Mouse (Mus musculus) intestine, embryonic 16.5 days (tissue): ENCODE data around the gene Slc25a35. TPM values are rescaled to one million over a fixed set of nuclear protein-coding genes. Genes with fewer than 3 reads are reported as not detected.
A peak's percentile ranks its signal among the peaks of the same experiment; 100 is the strongest.
"Not testable (repeated sequence)": the region's sequence is repeated elsewhere in the genome, so short reads cannot be mapped to it uniquely, and the experiment has no call there.

Experiments
- ATAC-seq: fragments of 200-750 bp; cut with Nextera tagmentation; 2 replicates; pipeline ENCODE4 v1.8.0; 2017; ENCODE audit warnings: moderate TSS enrichment, moderate library complexity
- H3K27ac ChIP-seq: fragments of 300-500 bp; sonication (generic); 2 replicates; pipeline ENCODE4 v1.5.1; 2014; ENCODE audit warnings: mild to moderate bottlenecking, low read length
- H3K27me3 ChIP-seq: fragments of 300-500 bp; sonication (generic); replicated peaks from 2 replicates; pipeline ENCODE4 v1.6.1; 2014; ENCODE audit warnings: low read length, control low read depth, mixed read lengths; ENCODE audit not compliant: control insufficient read depth, insufficient read depth
- H3K36me3 ChIP-seq: fragments of 300-500 bp; sonication (generic); 2 replicates; pipeline ENCODE4 v1.6.1; 2014; ENCODE audit warnings: low read length, control low read depth; ENCODE audit not compliant: control insufficient read depth, insufficient read depth
- H3K4me1 ChIP-seq: fragments of 300-500 bp; sonication (generic); 2 replicates; pipeline ENCODE4 v1.6.1; 2014; ENCODE audit warnings: low read length, control low read depth, mixed read lengths; ENCODE audit not compliant: control insufficient read depth, insufficient read depth
- H3K4me2 ChIP-seq: fragments of 300-500 bp; sonication (generic); 2 replicates; pipeline ENCODE4 v1.6.1; 2014; ENCODE audit warnings: low read depth, low read length, control low read depth
- H3K4me3 ChIP-seq: fragments of 300-500 bp; sonication (generic); 2 replicates; pipeline ENCODE4 v1.5.1; 2014; ENCODE audit warnings: mild to moderate bottlenecking, low read length
- H3K9ac ChIP-seq: fragments of 300-500 bp; sonication (generic); 2 replicates; pipeline ENCODE4 v1.6.1; 2014; ENCODE audit warnings: low read depth, low read length
- H3K9me3 ChIP-seq: fragments of 300-500 bp; sonication (generic); 2 replicates; pipeline ENCODE4 v1.6.1; 2016; ENCODE audit warnings: low read length, control low read depth; ENCODE audit not compliant: control insufficient read depth
- WGBS: fragments of 180-500 bp; shearing (Covaris S2); extraction: QIAGEN DNeasy Blood & Tissue Kit; methylation state at CpG from one replicate; pipeline ENCODE4 v1.1.7; 2014; 5-methylcytosine and 5-hydroxymethylcytosine counted together
- polyA plus RNA-seq: library from polyadenylated mRNA; unstranded; fragments of >200 nt; fragmentation: Nextera tagmentation; extraction: Ambion mirVana; gene quantifications from 2 replicates; pipeline ENCODE4 v1.2.1, GENCODE M21; 2015

The Slc25a35 gene
- 3.5 and 3.8 TPM in 2 replicates for polyA plus RNA-seq

- ATAC-seq = peak; percentile 98
- Histone ChIP-seq H3K4me1 (peaks cover 20% of the 10 kb centered on the region), H3K36me3 (no peaks in the 10 kb centered on the region), H3K4me2 (peak within 1 kb of the TSS; percentile 93), H3K4me3 (peak within 1 kb of the TSS; percentile 62), H3K27ac (no peak within 1 kb of the TSS), H3K27me3 (no peaks in the 10 kb centered on the region), H3K9ac (peak within 1 kb of the TSS; percentile 70), H3K9me3 (no peaks in the 10 kb centered on the region)
- under 1% methylated on average over 50 of the region's 50 CpGs for WGBS
Observed at GRCm38 (mm10) chr11:68967337-68968282, at the start of gene Slc25a35. Gene Slc25a35, plus strand, starts transcription at chr11:68968131.

- H3K9me3 ChIP-seq = no peaks in the 10 kb centered on the region
- 61% methylated on average over 3 of the region's 3 CpGs for WGBS
- H3K4me2 ChIP-seq = no peak overlapping the region
- ATAC-seq = no peak
- H3K27ac ChIP-seq = no peak overlapping the region
- no peak overlapping the region for H3K9ac ChIP-seq
- no peaks in the 10 kb centered on the region for H3K36me3 ChIP-seq
- H3K4me3 ChIP-seq = no peak overlapping the region
- no peaks in the 10 kb centered on the region for H3K27me3 ChIP-seq
- H3K4me1 ChIP-seq = no peaks in the 10 kb centered on the region
Observed at GRCm38 (mm10) chr11:68923191-68923590, 44.7 kb upstream of the Slc25a35 start.

- Histone ChIP-seq H3K4me2 (no peak overlapping the region), H3K27me3 (no peaks in the 10 kb centered on the region), H3K36me3 (no peaks in the 10 kb centered on the region), H3K9me3 (no peaks in the 10 kb centered on the region), H3K9ac (no peak overlapping the region), H3K4me1 (no peaks in the 10 kb centered on the region), H3K27ac (no peak overlapping the region), H3K4me3 (no peak overlapping the region)
- no peak for ATAC-seq
- 92% methylated on average over 2 of the region's 2 CpGs for WGBS
Observed at GRCm38 (mm10) chr11:68924749-68925148, 43.2 kb upstream of the Slc25a35 start.

- Histone ChIP-seq H3K4me2 (no peak within 1 kb of the TSS), H3K27me3 (no peaks in the 10 kb centered on the region), H3K27ac (no peak within 1 kb of the TSS), H3K9me3 (no peaks in the 10 kb centered on the region), H3K36me3 (no peaks in the 10 kb centered on the region), H3K4me3 (no peak within 1 kb of the TSS), H3K4me1 (no peaks in the 10 kb centered on the region), H3K9ac (no peak within 1 kb of the TSS)
- WGBS = 79% methylated on average over 3 of the region's 3 CpGs
- no peak for ATAC-seq
Observed at GRCm38 (mm10) chr11:68926981-68927380, 41.0 kb upstream of the Slc25a35 start, which contains the start of gene Odf4. Gene Odf4, minus strand, starts transcription at chr11:68927081.

GRCm38 (mm10) chr11:68929947-68930346 is 38.0 kb upstream of the Slc25a35 start:
- ATAC-seq = no peak
- Histone ChIP-seq H3K27ac (no peak overlapping the region), H3K27me3 (no peaks in the 10 kb centered on the region), H3K9ac (no peak overlapping the region), H3K9me3 (no peaks in the 10 kb centered on the region), H3K36me3 (no peaks in the 10 kb centered on the region), H3K4me3 (no peak overlapping the region), H3K4me1 (no peaks in the 10 kb centered on the region), H3K4me2 (no peak overlapping the region)
- WGBS = 30% methylated on average over 6 of the region's 6 CpGs

GRCm38 (mm10) chr11:68933885-68934507 is 33.9 kb upstream of the Slc25a35 start:
- H3K9me3 ChIP-seq = no peaks in the 10 kb centered on the region
- H3K4me1 ChIP-seq = no peaks in the 10 kb centered on the region
- no peak overlapping the region for H3K27ac ChIP-seq
- H3K4me2 ChIP-seq = no peak overlapping the region
- H3K36me3 ChIP-seq = no peaks in the 10 kb centered on the region
- WGBS = 71% methylated on average over 5 of the region's 5 CpGs
- H3K27me3 ChIP-seq = no peaks in the 10 kb centered on the region
- no peak overlapping the region for H3K9ac ChIP-seq
- no peak overlapping the region for H3K4me3 ChIP-seq
- ATAC-seq = no peak

- H3K4me1 ChIP-seq, H3K4me3 ChIP-seq, H3K4me2 ChIP-seq, H3K9me3 ChIP-seq, H3K9ac ChIP-seq, H3K36me3 ChIP-seq, H3K27ac ChIP-seq, H3K27me3 ChIP-seq, ATAC-seq: not testable (repeated sequence)
- 83% methylated on average over 4 of the region's 4 CpGs for WGBS
Observed at GRCm38 (mm10) chr11:68936951-68937350, 31.0 kb upstream of the Slc25a35 start.

- no peak overlapping the region for H3K27ac ChIP-seq
- peak overlapping the region; percentile 51 for H3K4me3 ChIP-seq
- peak; percentile 100 for ATAC-seq
- no peaks in the 10 kb centered on the region for H3K9me3 ChIP-seq
- peak overlapping the region; percentile 48 for H3K4me2 ChIP-seq
- no peaks in the 10 kb centered on the region for H3K36me3 ChIP-seq
- no peaks in the 10 kb centered on the region for H3K27me3 ChIP-seq
- peaks cover 2% of the 10 kb centered on the region; the same call in 1 of the 2 replicates for H3K4me1 ChIP-seq
- 1% methylated on average over 16 of the region's 16 CpGs for WGBS
- peak overlapping the region; percentile 57 for H3K9ac ChIP-seq
Observed at GRCm38 (mm10) chr11:68939451-68940304, 28.3 kb upstream of the Slc25a35 start.

GRCm38 (mm10) chr11:68940516-68940915 is 27.4 kb upstream of the Slc25a35 start:
- no peak for ATAC-seq
- Histone ChIP-seq H3K9ac (peak overlapping the region; percentile 57; the same call in 1 of the 2 replicates), H3K36me3 (no peaks in the 10 kb centered on the region)

More at GRCm38 (mm10) chr11:68940516-68940915, 27.4 kb upstream of the Slc25a35 start:
- no peak overlapping the region for H3K27ac ChIP-seq
- H3K9me3 ChIP-seq = no peaks in the 10 kb centered on the region
- no peaks in the 10 kb centered on the region for H3K27me3 ChIP-seq
- WGBS = 50% methylated on average over 4 of the region's 4 CpGs
- peak overlapping the region; percentile 48 for H3K4me2 ChIP-seq
- H3K4me3 ChIP-seq = peak overlapping the region; percentile 51
- peaks cover 2% of the 10 kb centered on the region; the same call in 1 of the 2 replicates for H3K4me1 ChIP-seq
